Mouse (Mus musculus) kidney, adult 2 months (tissue): ENCODE measurements around the gene Arhgef7.

ENCODE experiments used
- CTCF ChIP-seq: fragments of 200-500 bp; conservative IDR thresholded peaks from 2 replicates; pipeline ENCODE4 v1.5.1; 2011; ENCODE audit warnings: low read depth, mild to moderate bottlenecking, control low read depth, low read length, moderate library complexity, mixed read lengths; ENCODE audit not compliant: insufficient read depth, insufficient read length
- POLR2A ChIP-seq: fragments of 200-500 bp; IDR thresholded peaks from one replicate; pipeline ENCODE4 v1.6.1; 2011; ENCODE audit warnings: low read depth, low read length, control low read depth

DNA sequence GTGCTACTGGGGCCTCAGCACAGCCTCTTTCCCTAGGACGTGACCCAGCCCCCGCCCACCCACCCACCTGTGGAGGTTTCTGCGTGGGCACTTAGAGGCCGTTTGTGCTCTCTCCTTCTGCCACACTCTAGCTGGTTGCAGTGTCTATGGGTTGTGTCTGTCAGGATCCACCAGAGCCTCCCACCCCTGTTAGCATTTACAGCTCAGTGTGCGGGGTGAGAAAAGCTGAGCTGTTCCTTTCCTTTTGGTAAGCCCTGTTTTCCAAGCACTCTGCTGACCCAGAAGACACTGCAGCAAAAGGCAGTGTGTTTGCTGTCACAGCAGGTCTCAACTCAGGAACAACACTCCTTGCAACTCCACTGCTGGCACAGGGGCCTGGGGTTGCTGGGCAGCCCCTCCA lies 106.7 kb downstream of the Arhgef7 start:
- TF ChIP-seq CTCF (no peak), POLR2A (no peak)
